Mouse (Mus musculus) CH12.LX (cell line): ENCODE data around the gene Pgd.

ENCODE experiments used
- CTCF ChIP-seq, 2 experiments: IDR thresholded peaks in 1 of 2; conservative IDR thresholded peaks in 1 of 2; 2 replicates each; pipeline ENCODE4 v1.5.1; 2011 to 2012; ENCODE audit warnings: low read depth in 2 of 2, low read length in 2 of 2, improper control_type of control experiment in 1 of 2, inconsistent platforms in 1 of 2, mild to moderate bottlenecking in 1 of 2, moderate library complexity in 1 of 2
- E2F4 ChIP-seq: IDR thresholded peaks from 2 replicates; pipeline ENCODE4 v1.6.1; 2011; ENCODE audit warnings: low read depth, low read length, improper control_type of control experiment; ENCODE audit not compliant: insufficient replicate concordance
- IRF4 ChIP-seq: IDR thresholded peaks from 2 replicates; pipeline ENCODE4 v1.6.1; 2014; ENCODE audit warnings: low read depth, mild to moderate bottlenecking, inconsistent platforms, low read length, improper control_type of control experiment
- KAT2A ChIP-seq: IDR thresholded peaks from 2 replicates; pipeline ENCODE4 v1.6.1; 2012; ENCODE audit warnings: low read length, improper control_type of control experiment, inconsistent platforms; ENCODE audit not compliant: insufficient replicate concordance
- MAX ChIP-seq: IDR thresholded peaks from 2 replicates; pipeline ENCODE4 v1.6.1; 2011; ENCODE audit warnings: low read length, improper control_type of control experiment
- POLR2A ChIP-seq: IDR thresholded peaks from 2 replicates; pipeline ENCODE4 v1.6.1; 2011; ENCODE audit warnings: low read depth, mild to moderate bottlenecking, improper control_type of control experiment, low read length
- ZKSCAN1 ChIP-seq: IDR thresholded peaks from 2 replicates; pipeline ENCODE4 v1.6.1; 2012; ENCODE audit warnings: low read depth, inconsistent platforms, low read length, improper control_type of control experiment, borderline replicate concordance

DNA sequence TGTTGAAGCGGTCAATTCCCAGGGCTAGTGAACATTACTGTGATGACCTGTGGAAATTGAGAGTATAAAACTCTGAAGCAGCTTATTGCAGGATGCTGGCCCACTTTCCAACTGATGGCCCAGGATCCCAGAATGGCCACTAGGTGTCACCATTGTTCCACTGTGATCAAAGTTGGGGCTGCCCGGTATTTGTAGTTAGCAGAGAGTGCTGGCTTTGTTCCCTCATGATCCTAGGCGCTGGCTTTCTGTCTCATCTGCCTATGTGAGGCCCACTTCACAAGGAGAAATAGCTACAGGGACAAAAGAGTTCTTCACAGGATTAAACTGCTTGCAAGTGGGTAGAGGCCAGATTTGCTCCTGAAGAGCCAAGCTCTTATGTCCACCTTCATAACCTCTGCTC is 22.1 kb downstream of the Pgd start:
- TF ChIP-seq POLR2A (no peak), MAX (no peak), CTCF (conservative IDR thresholded peaks at IDR 0.05 in 1 of 2, IDR thresholded peaks at IDR 0.05 in 1 of 2; ENCODE audit: low read depth in 2 of 2, low read length in 2 of 2) (peak; percentile 92 to 96), KAT2A (no peak), ZKSCAN1 (no peak), IRF4 (0 out of 2 replicates have a peak, but pooled peaks have one; percentile 7), E2F4 (no peak)
